Mouse (Mus musculus) liver, embryonic 15.5 days (tissue): Measurements from ENCODE around the gene Rev1. TPM values are rescaled to one million over a fixed set of nuclear protein-coding genes. Genes with fewer than 3 reads are reported as not detected.
"Not testable (repeated sequence)": the region's sequence is repeated elsewhere in the genome, so short reads cannot be mapped to it uniquely, and the experiment has no call there.

ENCODE experiments used
- ATAC-seq: fragments of 200-750 bp; cut with Nextera tagmentation; 2 replicates; pipeline ENCODE4 v1.8.0; 2017; ENCODE audit warnings: moderate number of reproducible peaks, mild to moderate bottlenecking, moderate library complexity; ENCODE audit not compliant: insufficient read depth
- H3K27ac ChIP-seq: fragments of 300-500 bp; sonication (generic); replicated peaks from 2 replicates; pipeline ENCODE4 v1.5.1; 2015; ENCODE audit warnings: mild to moderate bottlenecking, inconsistent platforms
- H3K27me3 ChIP-seq: fragments of 300-500 bp; sonication (generic); 2 replicates; pipeline ENCODE4 v1.6.1; 2015; ENCODE audit warnings: mild to moderate bottlenecking, inconsistent platforms
- H3K36me3 ChIP-seq: fragments of 300-500 bp; sonication (generic); replicated peaks from 2 replicates; pipeline ENCODE4 v1.6.1; 2015; ENCODE audit warnings: moderate library complexity, mild to moderate bottlenecking, inconsistent platforms
- H3K4me1 ChIP-seq: fragments of 300-500 bp; sonication (generic); replicated peaks from 2 replicates; pipeline ENCODE4 v1.6.1; 2015; ENCODE audit warnings: inconsistent platforms
- H3K4me2 ChIP-seq: fragments of 300-500 bp; sonication (generic); 2 replicates; pipeline ENCODE4 v1.6.1; 2015; ENCODE audit warnings: moderate library complexity, mild to moderate bottlenecking, inconsistent platforms
- H3K4me3 ChIP-seq: fragments of 300-500 bp; sonication (generic); replicated peaks from 2 replicates; pipeline ENCODE4 v1.5.1; 2015; ENCODE audit warnings: mild to moderate bottlenecking, inconsistent platforms
- H3K9ac ChIP-seq: fragments of 300-500 bp; sonication (generic); 2 replicates; pipeline ENCODE4 v1.6.1; 2015; ENCODE audit warnings: moderate library complexity, mild to moderate bottlenecking, inconsistent platforms
- H3K9me3 ChIP-seq: fragments of 300-500 bp; sonication (generic); replicated peaks from 2 replicates; pipeline ENCODE4 v1.6.1; 2016; ENCODE audit warnings: inconsistent platforms
- WGBS: fragments of 180-500 bp; shearing (Covaris S2); methylation state at CpG from one replicate; pipeline ENCODE4 v1.1.7; 2015; ENCODE audit warnings: mixed read lengths; ENCODE audit not compliant: insufficient replicate concordance; 5-methylcytosine and 5-hydroxymethylcytosine counted together
- polyA plus RNA-seq: library from polyadenylated mRNA; unstranded; fragments of >200 nt; fragmentation: Nextera tagmentation; extraction: Ambion mirVana; gene quantifications from 2 replicates; pipeline ENCODE4 v1.2.1, GENCODE M21; 2015

Rev1 gene
- polyA plus RNA-seq, 1 experiment from 2014 or later = 17.5 TPM

- Histone ChIP-seq H3K9me3 (no peaks in the 10 kb centered on the region), H3K4me1 (no peaks in the 10 kb centered on the region), H3K36me3 (peaks cover 71% of the 10 kb centered on the region), H3K27ac (no peak overlapping the region), H3K9ac (no peak overlapping the region), H3K4me2 (no peak overlapping the region), H3K27me3 (no peaks in the 10 kb centered on the region), H3K4me3 (no peak overlapping the region)
- no peak; the same call in 1 of the 2 replicates for ATAC-seq
- 58% methylated on average over 8 of the region's 8 CpGs for WGBS
These were observed 58.3 kb downstream of the Rev1 start for GRCm38 (mm10) chr1:38071326-38071725.

DNA sequence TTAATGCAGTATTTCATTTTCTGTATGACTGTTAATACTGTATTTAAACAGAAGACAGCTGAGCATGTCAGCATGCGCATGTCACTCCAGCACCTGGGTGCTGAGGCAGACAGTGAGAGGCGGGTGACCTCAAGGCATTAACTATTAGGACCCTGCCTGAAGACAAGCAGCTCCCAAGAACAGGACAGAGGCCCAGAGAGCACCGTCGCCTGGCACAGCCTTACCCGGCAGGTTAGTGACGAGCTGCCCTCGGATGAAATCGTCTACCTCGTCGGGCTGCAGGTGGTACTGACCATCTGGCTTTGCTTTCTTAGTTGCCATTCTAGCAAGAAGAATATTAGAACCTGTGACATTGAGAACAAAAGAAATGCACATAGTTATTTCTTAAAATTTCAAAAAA, 62.3 kb downstream of the Rev1 start:
- no peak overlapping the region for H3K4me3 ChIP-seq
- H3K36me3 ChIP-seq = peaks cover 74% of the 10 kb centered on the region
- no peak overlapping the region for H3K9ac ChIP-seq
- no peak overlapping the region for H3K4me2 ChIP-seq
- no peaks in the 10 kb centered on the region for H3K9me3 ChIP-seq
- ATAC-seq = no peak
- no peaks in the 10 kb centered on the region for H3K4me1 ChIP-seq
- H3K27ac ChIP-seq = no peak overlapping the region
- H3K27me3 ChIP-seq = no peaks in the 10 kb centered on the region
- WGBS = 94% methylated on average over 10 of the region's 10 CpGs

DNA sequence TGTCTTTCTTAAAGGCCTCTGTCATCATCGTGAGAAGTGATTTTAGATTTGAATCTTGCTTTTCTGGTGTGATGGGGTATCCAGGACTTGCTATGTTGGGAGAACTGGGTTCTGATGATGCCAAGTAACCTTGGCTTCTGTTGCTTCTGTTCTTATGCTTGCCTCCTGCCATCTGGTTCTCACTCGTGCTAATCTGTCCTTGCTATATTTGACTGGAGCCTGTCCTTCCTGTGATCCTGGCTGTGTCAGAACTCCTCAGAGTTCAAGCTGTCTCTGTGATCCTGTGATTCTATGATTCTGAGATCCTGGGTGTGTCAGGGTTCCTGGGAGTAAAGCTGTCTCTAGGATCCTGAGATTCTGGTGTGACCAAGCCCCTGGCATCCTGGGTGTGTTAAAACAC, 67.4 kb downstream of the Rev1 start:
- not testable (repeated sequence) for H3K4me1 ChIP-seq, H3K9ac ChIP-seq, H3K27me3 ChIP-seq, ATAC-seq, H3K27ac ChIP-seq, H3K4me3 ChIP-seq, H3K4me2 ChIP-seq, H3K9me3 ChIP-seq
- 80% methylated on average over 2 of the region's 2 CpGs for WGBS
- H3K36me3 ChIP-seq = peaks cover 78% of the 10 kb centered on the region

- H3K9ac ChIP-seq = no peak overlapping the region
- no peaks in the 10 kb centered on the region for H3K27me3 ChIP-seq
- peaks cover 85% of the 10 kb centered on the region for H3K36me3 ChIP-seq
- H3K27ac ChIP-seq = no peak overlapping the region
- no peak overlapping the region for H3K4me3 ChIP-seq
- 73% methylated on average over 6 of the region's 6 CpGs for WGBS
- ATAC-seq = no peak
- no peaks in the 10 kb centered on the region for H3K4me1 ChIP-seq
- no peak overlapping the region for H3K4me2 ChIP-seq
- no peaks in the 10 kb centered on the region for H3K9me3 ChIP-seq
These were observed 71.2 kb downstream of the Rev1 start for GRCm38 (mm10) chr1:38058417-38058816.

- H3K4me3 ChIP-seq = no peak overlapping the region
- no peaks in the 10 kb centered on the region for H3K27me3 ChIP-seq
- H3K9ac ChIP-seq = no peak overlapping the region
- no peaks in the 10 kb centered on the region for H3K4me1 ChIP-seq
- peaks cover 92% of the 10 kb centered on the region for H3K36me3 ChIP-seq
- no peak overlapping the region for H3K27ac ChIP-seq
- no peak overlapping the region for H3K4me2 ChIP-seq
- 90% methylated on average over 5 of the region's 5 CpGs for WGBS
- H3K9me3 ChIP-seq = no peaks in the 10 kb centered on the region
- ATAC-seq = no peak
These were observed 74.4 kb downstream of the Rev1 start for GRCm38 (mm10) chr1:38055176-38055575.

DNA sequence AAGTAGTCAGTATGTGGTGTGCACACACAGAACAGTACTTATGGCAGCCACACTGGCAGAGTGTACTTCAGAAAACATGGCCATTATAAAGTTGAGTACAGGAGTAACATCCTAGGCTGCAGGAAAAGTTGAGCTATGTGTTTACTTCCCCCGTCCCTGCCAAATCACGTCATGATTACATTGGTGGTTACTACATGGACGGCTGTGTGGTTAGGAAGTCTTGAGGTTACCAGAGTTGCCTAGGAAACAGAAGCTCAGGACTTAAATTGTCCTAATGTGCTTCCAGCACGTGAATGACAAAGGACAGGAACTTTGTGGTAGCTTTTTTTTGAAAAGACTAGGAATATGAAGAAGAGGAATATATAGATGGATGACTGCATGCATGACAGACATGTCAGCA, 80.0 kb downstream of the Rev1 start:
- H3K9ac ChIP-seq = no peak overlapping the region
- no peaks in the 10 kb centered on the region for H3K27me3 ChIP-seq
- no peaks in the 10 kb centered on the region for H3K9me3 ChIP-seq
- no peak overlapping the region for H3K4me2 ChIP-seq
- peaks cover 99% of the 10 kb centered on the region for H3K36me3 ChIP-seq
- H3K4me3 ChIP-seq = no peak overlapping the region
- WGBS = 38% methylated on average over 4 of the region's 4 CpGs
- H3K4me1 ChIP-seq = no peaks in the 10 kb centered on the region
- H3K27ac ChIP-seq = no peak overlapping the region
- ATAC-seq = no peak

DNA sequence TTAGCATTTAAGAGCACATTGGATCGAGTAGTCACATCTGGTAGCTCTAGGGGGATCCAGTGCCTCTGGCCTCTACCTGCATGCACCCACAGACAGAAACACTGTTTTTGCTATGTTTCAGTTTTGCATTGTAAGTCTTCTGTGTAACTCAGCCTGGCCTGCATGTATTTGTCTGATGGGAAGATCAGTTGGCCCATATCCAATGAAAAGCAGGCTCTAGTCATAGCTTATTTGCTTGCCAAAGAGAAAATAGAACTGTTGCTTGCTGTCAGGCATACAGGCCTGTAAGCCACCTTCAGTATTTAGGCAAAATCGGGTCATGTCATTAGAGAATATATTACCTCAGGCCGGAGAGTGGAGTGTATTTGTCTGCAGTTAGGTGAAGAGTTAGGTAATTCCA, 81.5 kb downstream of the Rev1 start:
- Histone ChIP-seq H3K4me1 (no peaks in the 10 kb centered on the region), H3K27me3 (no peaks in the 10 kb centered on the region), H3K9ac (no peak overlapping the region), H3K4me2 (no peak overlapping the region), H3K27ac (no peak overlapping the region), H3K9me3 (no peaks in the 10 kb centered on the region), H3K36me3 (peaks cover 96% of the 10 kb centered on the region), H3K4me3 (no peak overlapping the region)
- 80% methylated on average over 3 of the region's 3 CpGs for WGBS
- ATAC-seq = no peak

GRCm38 (mm10) chr1:38038898-38039297, 90.7 kb downstream of the Rev1 start:
- ATAC-seq = no peak
- no peak overlapping the region for H3K4me3 ChIP-seq
- no peak overlapping the region for H3K27ac ChIP-seq
- no peaks in the 10 kb centered on the region for H3K4me1 ChIP-seq
- no peaks in the 10 kb centered on the region for H3K27me3 ChIP-seq
- H3K4me2 ChIP-seq = no peak overlapping the region
- H3K9ac ChIP-seq = no peak overlapping the region
- peaks cover 89% of the 10 kb centered on the region for H3K36me3 ChIP-seq
- WGBS = 97% methylated on average over 2 of the region's 2 CpGs
- H3K9me3 ChIP-seq = no peaks in the 10 kb centered on the region

GRCm38 (mm10) chr1:38037375-38037774, 92.2 kb downstream of the Rev1 start:
- no peaks in the 10 kb centered on the region for H3K9me3 ChIP-seq
- H3K27ac ChIP-seq = no peak overlapping the region
- no peak overlapping the region for H3K4me2 ChIP-seq
- peaks cover 87% of the 10 kb centered on the region for H3K36me3 ChIP-seq
- H3K4me3 ChIP-seq = no peak overlapping the region
- 82% methylated on average over 5 of the region's 5 CpGs for WGBS
- H3K4me1 ChIP-seq = no peaks in the 10 kb centered on the region
- no peaks in the 10 kb centered on the region for H3K27me3 ChIP-seq
- ATAC-seq = no peak
- H3K9ac ChIP-seq = no peak overlapping the region

- Histone ChIP-seq H3K9me3 (no peaks in the 10 kb centered on the region), H3K4me2 (no peak overlapping the region), H3K27me3 (no peaks in the 10 kb centered on the region), H3K4me3 (no peak overlapping the region), H3K4me1 (no peaks in the 10 kb centered on the region), H3K9ac (no peak overlapping the region), H3K36me3 (peaks cover 80% of the 10 kb centered on the region), H3K27ac (no peak overlapping the region)
- WGBS = 88% methylated on average over 4 of the region's 4 CpGs
- no peak for ATAC-seq
These were observed 94.1 kb downstream of the Rev1 start for GRCm38 (mm10) chr1:38035521-38035920.

DNA sequence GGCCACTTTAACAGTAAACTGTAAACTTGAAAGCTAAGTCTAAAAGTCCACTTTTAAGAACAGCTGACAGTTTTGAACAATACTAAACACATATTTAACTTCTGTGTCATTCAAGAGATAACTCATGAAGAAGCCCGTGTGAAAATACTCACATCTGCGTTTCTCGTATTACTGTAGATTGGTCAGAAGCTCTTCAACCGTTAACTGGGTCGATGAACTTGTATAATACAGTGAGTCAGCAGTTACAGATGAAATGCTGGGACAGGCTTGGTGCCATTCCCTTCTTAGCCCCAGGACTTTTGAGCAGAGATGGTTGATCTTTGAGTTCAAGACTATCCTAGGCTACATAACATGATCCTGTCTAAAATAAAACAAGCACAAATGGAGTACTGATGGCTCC, 98.2 kb downstream of the Rev1 start:
- peaks cover 60% of the 10 kb centered on the region for H3K36me3 ChIP-seq

DNA sequence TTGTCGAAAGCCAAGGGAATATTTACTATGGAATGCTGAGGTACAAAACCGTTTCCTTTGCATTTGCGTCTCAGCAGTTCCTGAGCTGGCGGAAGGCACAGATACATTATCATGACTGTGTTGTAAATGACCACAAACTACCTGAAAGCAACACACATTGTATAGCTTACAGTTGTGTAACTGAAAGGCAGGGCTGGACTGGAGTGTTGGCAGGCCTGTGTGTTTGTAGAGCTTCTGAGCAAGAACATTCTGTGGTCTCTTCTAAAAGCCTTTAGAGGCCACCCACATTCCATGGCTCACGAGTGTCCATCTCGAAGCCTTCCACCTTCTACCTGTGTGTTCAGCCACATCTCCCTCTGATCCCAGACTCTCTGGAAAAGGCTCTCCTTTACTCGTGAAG, 102.3 kb downstream of the Rev1 start:
- Histone ChIP-seq H3K36me3 (peaks cover 55% of the 10 kb centered on the region), H3K27me3 (no peaks in the 10 kb centered on the region)

More for the DNA sequence above, 98.2 kb downstream of the Rev1 start:
- H3K4me3 ChIP-seq = no peak overlapping the region
- ATAC-seq = no peak
- 79% methylated on average over 5 of the region's 5 CpGs for WGBS
- no peak overlapping the region for H3K9ac ChIP-seq
- H3K27me3 ChIP-seq = no peaks in the 10 kb centered on the region
- H3K9me3 ChIP-seq = no peaks in the 10 kb centered on the region
- H3K27ac ChIP-seq = no peak overlapping the region
- no peak overlapping the region for H3K4me2 ChIP-seq
- H3K4me1 ChIP-seq = no peaks in the 10 kb centered on the region

More for the DNA sequence above, 102.3 kb downstream of the Rev1 start:
- Histone ChIP-seq H3K4me1 (no peaks in the 10 kb centered on the region), H3K9me3 (no peaks in the 10 kb centered on the region), H3K4me3 (no peak overlapping the region), H3K27ac (no peak overlapping the region), H3K4me2 (no peak overlapping the region), H3K9ac (no peak overlapping the region)
- WGBS = 83% methylated on average over 7 of the region's 7 CpGs
- ATAC-seq = no peak
